Mouse (Mus musculus) neural tube, embryonic 12.5 days (tissue): ENCODE results near the gene Elovl7. TPM values are rescaled to one million over a fixed set of nuclear protein-coding genes. Genes with fewer than 3 reads are reported as not detected.

Experiments
- ATAC-seq: fragments of 200-750 bp; cut with Nextera tagmentation; 2 replicates; pipeline ENCODE4 v1.8.0; 2017; ENCODE audit warnings: low read depth, mild to moderate bottlenecking, moderate TSS enrichment, moderate library complexity; ENCODE audit not compliant: low FRiP score
- H3K27ac ChIP-seq: fragments of 300-500 bp; sonication (generic); 2 replicates; pipeline ENCODE4 v1.5.1; 2016
- H3K27me3 ChIP-seq: fragments of 300-500 bp; sonication (generic); replicated peaks from 2 replicates; pipeline ENCODE4 v1.6.1; 2016; ENCODE audit warnings: mild to moderate bottlenecking
- H3K36me3 ChIP-seq: fragments of 300-500 bp; sonication (generic); 2 replicates; pipeline ENCODE4 v1.6.1; 2016; ENCODE audit warnings: mild to moderate bottlenecking
- H3K4me1 ChIP-seq: fragments of 300-500 bp; sonication (generic); 2 replicates; pipeline ENCODE4 v1.6.1; 2016
- H3K4me2 ChIP-seq: fragments of 300-500 bp; sonication (generic); replicated peaks from 2 replicates; pipeline ENCODE4 v1.6.1; 2016; ENCODE audit warnings: mild to moderate bottlenecking
- H3K4me3 ChIP-seq: fragments of 300-500 bp; sonication (generic); 2 replicates; pipeline ENCODE4 v1.5.1; 2016
- H3K9ac ChIP-seq: fragments of 300-500 bp; sonication (generic); 2 replicates; pipeline ENCODE4 v1.6.1; 2016; ENCODE audit warnings: mild to moderate bottlenecking
- H3K9me3 ChIP-seq: fragments of 300-500 bp; sonication (generic); 2 replicates; pipeline ENCODE4 v1.6.1; 2016; ENCODE audit warnings: mild to moderate bottlenecking
- WGBS: fragments of 180-500 bp; shearing (Covaris S2); methylation state at CpG from one replicate; pipeline ENCODE4 v1.1.7; 2016; 5-methylcytosine and 5-hydroxymethylcytosine counted together
- polyA plus RNA-seq: library from polyadenylated mRNA; unstranded; fragments of >200 nt; fragmentation: Nextera tagmentation; extraction: Ambion mirVana; gene quantifications from 2 replicates; pipeline ENCODE4 v1.2.1, GENCODE M21; 2016

The Elovl7 gene
- polyA plus RNA-seq, 1 experiment from 2014 or later: 1.5 TPM

DNA sequence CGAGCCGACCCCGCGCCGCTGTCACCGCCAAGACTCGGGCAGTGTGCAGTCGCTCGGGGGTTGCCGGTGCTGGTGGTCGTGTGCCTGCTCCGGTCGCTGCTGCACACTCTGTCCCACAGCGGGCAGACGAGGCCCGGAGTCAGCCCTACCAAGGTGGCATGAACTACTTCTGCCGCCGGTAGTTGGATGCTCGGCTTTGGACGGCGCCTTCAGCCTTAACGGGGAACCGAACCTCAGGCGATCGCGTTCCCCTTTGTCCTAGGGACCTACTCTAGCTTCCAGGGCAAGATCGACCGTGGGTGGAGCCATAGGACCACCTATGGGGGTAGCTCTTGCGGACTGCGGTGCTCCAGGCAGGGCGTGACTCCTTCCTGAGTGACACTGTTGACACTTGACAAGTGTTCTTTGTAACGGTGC, 102.3 kb downstream of the Elovl7 start:
- 1% methylated on average over 32 of the region's 32 CpGs for WGBS

DNA sequence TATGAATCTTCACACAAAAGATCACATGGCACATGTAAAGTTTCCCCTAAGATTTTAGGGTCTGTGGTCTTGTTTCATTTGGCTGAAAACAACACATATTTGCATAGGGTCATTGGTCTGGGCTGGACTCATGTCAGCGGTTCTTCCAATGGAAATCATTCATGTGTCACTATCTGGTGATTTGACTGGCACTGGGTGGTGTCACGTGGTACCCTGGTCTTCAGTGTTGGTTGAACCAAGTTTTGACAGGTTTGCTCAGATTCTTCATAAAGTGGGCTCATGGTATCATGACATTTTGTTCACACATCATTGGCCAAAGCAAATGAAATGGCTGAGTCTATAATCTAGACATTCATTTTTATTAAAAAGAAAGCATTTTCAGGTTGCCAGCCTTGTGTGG, 103.2 kb downstream of the Elovl7 start:
- H3K4me3 ChIP-seq: peak overlapping the region; percentile 73; the same call in 1 of the 2 replicates
- 89% methylated on average over 2 of the region's 2 CpGs for WGBS

More for the DNA sequence above, 102.3 kb downstream of the Elovl7 start:
- Histone ChIP-seq H3K4me1 (peaks cover 11% of the 10 kb centered on the region), H3K36me3 (no peaks in the 10 kb centered on the region; the same call in 1 of the 2 replicates), H3K4me2 (peak overlapping the region; percentile 94), H3K4me3 (peak overlapping the region; percentile 73), H3K9ac (peak overlapping the region; percentile 64), H3K9me3 (no peaks in the 10 kb centered on the region), H3K27me3 (no peaks in the 10 kb centered on the region), H3K27ac (no peak overlapping the region)
- peak; percentile 88 for ATAC-seq

GRCm38 (mm10) chr13:108319028-108319427, 104.8 kb downstream of the Elovl7 start:
- no peak for ATAC-seq
- H3K4me1 ChIP-seq: peaks cover 11% of the 10 kb centered on the region
- H3K9ac ChIP-seq: no peak overlapping the region
- H3K27me3 ChIP-seq: no peaks in the 10 kb centered on the region
- H3K4me3 ChIP-seq: no peak overlapping the region
- no peaks in the 10 kb centered on the region; the same call in 1 of the 2 replicates for H3K36me3 ChIP-seq
- no peak overlapping the region for H3K4me2 ChIP-seq
- 94% methylated on average over 8 of the region's 8 CpGs for WGBS
- H3K27ac ChIP-seq: no peak overlapping the region
- H3K9me3 ChIP-seq: no peaks in the 10 kb centered on the region

More for the DNA sequence above, 103.2 kb downstream of the Elovl7 start:
- Histone ChIP-seq H3K9me3 (no peaks in the 10 kb centered on the region), H3K27ac (no peak overlapping the region), H3K4me2 (peak overlapping the region; percentile 94), H3K4me1 (peaks cover 11% of the 10 kb centered on the region), H3K9ac (no peak overlapping the region), H3K27me3 (no peaks in the 10 kb centered on the region), H3K36me3 (no peaks in the 10 kb centered on the region; the same call in 1 of the 2 replicates)
- ATAC-seq: no peak

- Histone ChIP-seq H3K9me3 (no peaks in the 10 kb centered on the region), H3K4me3 (no peak overlapping the region), H3K9ac (no peak overlapping the region), H3K27ac (no peak overlapping the region), H3K4me2 (no peak overlapping the region), H3K27me3 (no peaks in the 10 kb centered on the region), H3K36me3 (peaks cover 8% of the 10 kb centered on the region; the same call in 1 of the 2 replicates), H3K4me1 (peaks cover 11% of the 10 kb centered on the region)
- ATAC-seq: no peak
- WGBS: 93% methylated on average over 8 of the region's 8 CpGs
These were observed 106.0 kb downstream of the Elovl7 start for GRCm38 (mm10) chr13:108320216-108320615.

- Histone ChIP-seq H3K9ac (no peak overlapping the region), H3K4me3 (no peak overlapping the region), H3K4me1 (0 out of 2 replicates have a peak, but pooled peaks cover under 1% of the 10 kb centered on the region), H3K27me3 (no peaks in the 10 kb centered on the region), H3K4me2 (no peak overlapping the region), H3K9me3 (no peaks in the 10 kb centered on the region), H3K27ac (no peak overlapping the region), H3K36me3 (peaks cover 8% of the 10 kb centered on the region; the same call in 1 of the 2 replicates)
- ATAC-seq: no peak
- 93% methylated on average over 2 of the region's 2 CpGs for WGBS
These were observed 108.3 kb downstream of the Elovl7 start for GRCm38 (mm10) chr13:108322466-108322865.

DNA sequence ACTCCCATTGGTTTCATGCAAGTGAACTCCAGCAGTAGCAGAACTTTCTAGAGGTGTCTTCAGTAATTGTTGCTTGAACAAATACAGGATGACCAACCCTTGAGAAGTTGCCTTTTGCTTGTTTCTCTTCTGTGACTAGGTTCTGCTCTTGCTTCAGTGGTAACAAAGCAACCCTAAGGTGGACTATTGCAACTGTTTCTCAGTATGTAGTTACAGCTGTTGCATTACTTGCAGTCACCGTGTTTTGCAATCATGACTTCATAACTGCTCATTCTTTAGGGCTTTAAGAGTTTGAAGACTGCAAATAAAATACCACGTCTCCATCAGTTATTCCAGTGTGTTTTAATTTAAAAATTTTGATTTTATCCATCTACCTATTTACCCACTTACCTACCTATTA, 109.1 kb downstream of the Elovl7 start:
- Histone ChIP-seq H3K9me3 (no peaks in the 10 kb centered on the region), H3K9ac (no peak overlapping the region), H3K27me3 (no peaks in the 10 kb centered on the region), H3K27ac (no peak overlapping the region), H3K4me3 (no peak overlapping the region), H3K4me1 (no peaks in the 10 kb centered on the region), H3K36me3 (peaks cover 8% of the 10 kb centered on the region; the same call in 1 of the 2 replicates), H3K4me2 (no peak overlapping the region)
- ATAC-seq: no peak
- 96% methylated on average over 2 of the region's 2 CpGs for WGBS

GRCm38 (mm10) chr13:108323866-108324829, 109.9 kb downstream of the Elovl7 start:
- no peak overlapping the region for H3K9ac ChIP-seq
- ATAC-seq: no peak
- 90% methylated on average over 22 of the region's 22 CpGs for WGBS
- H3K27me3 ChIP-seq: no peaks in the 10 kb centered on the region
- no peak overlapping the region for H3K4me3 ChIP-seq
- H3K4me1 ChIP-seq: no peaks in the 10 kb centered on the region
- no peak overlapping the region for H3K27ac ChIP-seq
- peaks cover 8% of the 10 kb centered on the region; the same call in 1 of the 2 replicates for H3K36me3 ChIP-seq
- H3K4me2 ChIP-seq: no peak overlapping the region
- no peaks in the 10 kb centered on the region for H3K9me3 ChIP-seq

- no peak overlapping the region for H3K27ac ChIP-seq
- H3K4me1 ChIP-seq: no peaks in the 10 kb centered on the region
- ATAC-seq: no peak
- WGBS: 94% methylated on average over 5 of the region's 5 CpGs
- no peak overlapping the region for H3K4me2 ChIP-seq
- no peaks in the 10 kb centered on the region for H3K27me3 ChIP-seq
- H3K36me3 ChIP-seq: peaks cover 8% of the 10 kb centered on the region; the same call in 1 of the 2 replicates
- H3K9me3 ChIP-seq: no peaks in the 10 kb centered on the region
- H3K4me3 ChIP-seq: no peak overlapping the region
- H3K9ac ChIP-seq: no peak overlapping the region
These were observed 111.7 kb downstream of the Elovl7 start for GRCm38 (mm10) chr13:108325871-108326270.

GRCm38 (mm10) chr13:108326351-108326750, 112.1 kb downstream of the Elovl7 start:
- H3K27me3 ChIP-seq: no peaks in the 10 kb centered on the region
- peaks cover 8% of the 10 kb centered on the region; the same call in 1 of the 2 replicates for H3K36me3 ChIP-seq

DNA sequence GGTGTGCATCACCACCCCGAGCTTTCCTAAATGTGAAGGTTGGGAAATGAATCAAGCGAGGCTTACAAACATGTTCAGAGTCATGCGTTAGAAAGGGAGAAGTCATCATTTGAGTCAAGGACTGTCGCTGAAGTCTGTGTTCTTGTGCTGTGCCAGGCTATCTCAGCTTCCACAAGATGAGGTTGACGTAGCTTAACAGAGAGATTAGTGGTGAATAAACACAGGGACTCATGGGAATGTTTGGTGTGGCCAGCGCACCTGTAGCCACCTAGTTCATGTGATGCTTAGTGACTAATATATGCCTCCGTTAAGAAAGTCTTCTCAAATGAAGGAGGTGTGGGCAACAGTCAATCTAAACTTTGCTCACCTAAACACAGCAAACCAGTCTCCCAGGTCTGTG, 112.8 kb downstream of the Elovl7 start:
- H3K4me2 ChIP-seq: no peak overlapping the region
- no peak for ATAC-seq
- no peaks in the 10 kb centered on the region for H3K27me3 ChIP-seq
- no peaks in the 10 kb centered on the region for H3K4me1 ChIP-seq
- peaks cover 8% of the 10 kb centered on the region; the same call in 1 of the 2 replicates for H3K36me3 ChIP-seq
- WGBS: 91% methylated on average over 7 of the region's 7 CpGs
- no peaks in the 10 kb centered on the region for H3K9me3 ChIP-seq
- no peak overlapping the region for H3K9ac ChIP-seq
- no peak overlapping the region for H3K27ac ChIP-seq
- no peak overlapping the region for H3K4me3 ChIP-seq

More at GRCm38 (mm10) chr13:108326351-108326750, 112.1 kb downstream of the Elovl7 start:
- Histone ChIP-seq H3K4me1 (no peaks in the 10 kb centered on the region), H3K27ac (no peak overlapping the region), H3K9me3 (no peaks in the 10 kb centered on the region), H3K4me2 (no peak overlapping the region), H3K4me3 (no peak overlapping the region), H3K9ac (no peak overlapping the region)
- no peak for ATAC-seq
- WGBS: 95% methylated on average over 10 of the region's 10 CpGs

DNA sequence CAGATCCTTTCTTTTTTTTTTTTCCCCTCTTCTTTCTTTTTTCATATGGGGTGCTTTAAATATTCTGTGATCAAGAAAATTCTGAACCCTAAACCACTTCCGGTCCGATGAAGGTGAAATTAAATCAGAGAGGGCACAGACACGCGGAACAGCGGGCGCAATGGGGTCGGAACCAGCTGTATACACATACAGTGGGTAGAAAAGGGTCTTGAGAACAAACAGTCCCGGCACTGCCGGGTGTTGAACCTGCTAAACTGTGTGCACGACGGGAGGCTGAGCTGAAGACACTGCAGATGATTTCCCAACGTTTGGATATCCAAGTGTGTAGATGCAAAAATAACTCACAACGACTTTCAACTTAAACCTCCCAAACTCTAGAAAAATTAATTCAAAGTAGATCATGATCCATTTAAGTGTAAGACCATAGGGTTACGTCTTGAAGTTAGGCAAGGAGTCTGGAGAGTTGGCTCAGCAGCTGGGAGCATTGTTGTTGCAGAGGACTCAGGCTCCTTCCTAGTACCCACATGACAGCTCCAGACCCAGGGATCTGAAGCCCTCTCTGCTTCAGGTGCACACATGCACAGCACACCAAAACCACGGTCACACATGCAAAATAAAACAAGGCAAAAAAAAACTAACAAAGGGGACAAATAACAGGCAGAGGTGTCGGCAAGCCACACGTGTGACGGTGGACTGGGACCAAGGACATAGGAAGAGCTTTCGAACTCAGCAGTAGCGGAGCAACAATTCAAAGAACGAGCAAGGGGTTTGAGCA, 114.4 kb downstream of the Elovl7 start:
- H3K4me3 ChIP-seq: no peak overlapping the region
- no peak overlapping the region for H3K9ac ChIP-seq
- no peaks in the 10 kb centered on the region for H3K27me3 ChIP-seq
- 82% methylated on average over 21 of the region's 21 CpGs for WGBS
- peaks cover 8% of the 10 kb centered on the region; the same call in 1 of the 2 replicates for H3K36me3 ChIP-seq
- H3K4me1 ChIP-seq: no peaks in the 10 kb centered on the region
- no peak for ATAC-seq
- no peaks in the 10 kb centered on the region for H3K9me3 ChIP-seq
- H3K27ac ChIP-seq: no peak overlapping the region
- no peak overlapping the region for H3K4me2 ChIP-seq

- Histone ChIP-seq H3K9ac (no peak overlapping the region), H3K4me2 (no peak overlapping the region), H3K27me3 (no peaks in the 10 kb centered on the region), H3K36me3 (peaks cover 6% of the 10 kb centered on the region; the same call in 1 of the 2 replicates), H3K27ac (no peak overlapping the region), H3K4me3 (no peak overlapping the region), H3K9me3 (no peaks in the 10 kb centered on the region), H3K4me1 (no peaks in the 10 kb centered on the region)
- WGBS: 80% methylated on average over 3 of the region's 3 CpGs
- ATAC-seq: no peak
These were observed 115.5 kb downstream of the Elovl7 start for GRCm38 (mm10) chr13:108329693-108330092.
